In the genomic region with DNA sequence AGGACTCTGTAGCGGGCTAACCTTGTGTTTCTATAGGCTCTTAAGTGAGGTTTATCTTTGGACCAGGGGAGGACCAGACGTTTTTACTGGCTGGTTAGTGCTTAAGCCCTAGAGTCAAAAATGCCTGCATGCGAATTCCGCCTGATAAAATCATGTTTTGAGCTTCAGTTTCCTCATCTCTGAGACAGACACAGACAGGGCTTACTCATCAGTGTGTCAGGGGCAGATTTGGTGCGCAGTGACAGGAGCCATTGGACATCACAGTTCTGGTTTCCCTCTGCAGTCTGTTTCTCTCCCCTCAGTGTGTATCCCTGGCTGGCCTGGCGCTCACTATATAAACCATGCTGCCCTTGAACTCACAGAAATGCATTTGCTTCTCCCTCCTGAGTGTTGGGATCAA, we compare ENCODE assay signal across 27 mouse cellular contexts. TPM values are rescaled to one million over a fixed set of nuclear protein-coding genes. Genes with fewer than 3 reads are reported as not detected.
DNase-seq lines count a peak whose midpoint lies in the region; ATAC-seq and TF ChIP-seq lines count a peak whose summit lies in the region.
"Had no signal": no experiment of that assay in that cellular context is flagged by ENCODE, and none has a peak within 500 bp of the region (broad histone marks: within the 10 kb centered on the region; RNA-seq: fewer than 3 reads in every experiment).

No protein-coding gene starts in this region.

- H3K36me3 ChIP-seq in heart, embryonic 13.5 days: peaks cover 24% of the 10 kb centered on the region
- no peaks in the 10 kb centered on the region for H3K36me3 ChIP-seq in myocyte (ENCODE audit: control insufficient read depth, insufficient read depth)
- peaks cover 2% of the 10 kb centered on the region; the same call in 1 of the 2 replicates for H3K36me3 ChIP-seq in liver, embryonic 11.5 days (ENCODE audit: control insufficient read depth, insufficient read depth, low read length)

- 72% methylated on average over 6 of the region's 6 CpGs for WGBS in heart, embryonic 13.5 days
- WGBS in liver, embryonic 11.5 days: 58% methylated on average over 6 of the region's 6 CpGs

- no peak overlapping the region for H3ac ChIP-seq in myocyte (ENCODE audit: control insufficient read depth, insufficient read length)

- no peaks in the 10 kb centered on the region for H3K27me3 ChIP-seq in heart, embryonic 13.5 days (replicated peaks)
- no peaks in the 10 kb centered on the region for H3K27me3 ChIP-seq in myocyte (ENCODE audit: control insufficient read depth, insufficient read depth, insufficient read length)
- no peaks in the 10 kb centered on the region for H3K27me3 ChIP-seq in liver, embryonic 11.5 days (replicated peaks; ENCODE audit: control insufficient read depth, insufficient read depth, low read length)
- H3K27me3 ChIP-seq: forebrain, embryonic 15.5 days; hindbrain, embryonic 13.5 days; Patski had no signal

- TF ChIP-seq POLR2A in myocyte (IDR thresholded peaks at IDR 0.05; ENCODE audit: insufficient read length, low read depth): no peak

- peak; percentile 69 to 85 for DNase-seq in adrenal gland, adult (ENCODE audit: inconsistent age in 2 of 2, low spot score in 1 of 2)
- DNase-seq in adrenal gland, postnatal 10 days: no peak
- DNase-seq in heart, postnatal 10 days: no peak
- peak; percentile 69 for DNase-seq in 416B (ENCODE audit: low read depth)
- no peak for DNase-seq in lung, postnatal 14 days
- no peak for DNase-seq in liver, embryonic 11.5 days (ENCODE audit: low spot score)
- DNase-seq: cerebellum, adult 9-10 months; heart, adult 11 months; kidney, adult 2 months; left cerebral cortex, postnatal 4 days; liver, postnatal 0 days; thymus, postnatal 14 days had no signal

- no peak overlapping the region for H3K4me3 ChIP-seq in heart, embryonic 13.5 days
- no peak overlapping the region for H3K4me3 ChIP-seq in myocyte
- no peak overlapping the region for H3K4me3 ChIP-seq in liver, embryonic 11.5 days (ENCODE audit: low read depth, low read length)
- H3K4me3 ChIP-seq: forebrain, embryonic 15.5 days; hindbrain, embryonic 13.5 days had no signal

- ATAC-seq in heart, embryonic 13.5 days (ENCODE audit: extremely low read depth, insufficient number of reproducible peaks, low FRiP score, low TSS enrichment): no peak
- no peak for ATAC-seq in liver, embryonic 11.5 days (replicated peaks; ENCODE audit: low FRiP score)
- ATAC-seq: forebrain, embryonic 15.5 days; liver, postnatal 0 days; lung, postnatal 0 days; Patski had no signal

- 0 out of 2 replicates have a peak overlapping the region, but pooled peaks have one; percentile 39 for H3K27ac ChIP-seq in heart, embryonic 13.5 days (replicated peaks)
- H3K27ac ChIP-seq in liver, embryonic 11.5 days (ENCODE audit: low read depth, low read length): no peak overlapping the region
- H3K27ac ChIP-seq: forebrain, embryonic 15.5 days; hindbrain, embryonic 13.5 days; kidney, postnatal 0 days had no signal

- H3K4me1 ChIP-seq in heart, embryonic 13.5 days: peaks cover 34% of the 10 kb centered on the region
- H3K4me1 ChIP-seq in liver, embryonic 11.5 days (replicated peaks; ENCODE audit: control insufficient read depth, insufficient read depth, low read length): peaks cover 22% of the 10 kb centered on the region

- no peaks in the 10 kb centered on the region for H3K9me3 ChIP-seq in heart, embryonic 13.5 days
- no peaks in the 10 kb centered on the region for H3K9me3 ChIP-seq in liver, embryonic 11.5 days (ENCODE audit: control insufficient read depth, low read length)
- H3K9me3 ChIP-seq: forebrain, embryonic 15.5 days; hindbrain, embryonic 13.5 days had no signal

- intact Hi-C loops in heart, postnatal 10 days (cut with DNase I): no loop called here

- H3K4me2 ChIP-seq in heart, embryonic 13.5 days: no peak overlapping the region
- peak overlapping the region; percentile 87 for H3K4me2 ChIP-seq in myocyte (ENCODE audit: low read depth)
- H3K4me2 ChIP-seq in liver, embryonic 11.5 days: no peak overlapping the region
- H3K4me2 ChIP-seq: forebrain, embryonic 15.5 days; heart, embryonic 11.5 days; hindbrain, embryonic 13.5 days had no signal

- H3K79me2 ChIP-seq in myocyte (ENCODE audit: control insufficient read depth, insufficient read depth): peaks cover 8% of the 10 kb centered on the region

- no peak overlapping the region for H3K9ac ChIP-seq in heart, embryonic 13.5 days
- H3K9ac ChIP-seq in liver, embryonic 11.5 days (ENCODE audit: low read depth, low read length): no peak overlapping the region
- H3K9ac ChIP-seq: forebrain, embryonic 15.5 days; hindbrain, embryonic 13.5 days; liver, postnatal 0 days had no signal

TF ChIP-seq in myocyte, 11 proteins besides CTCF, POLR2A, EP300 and RAD21:
- no peak for TF ChIP-seq CEBPB (IDR thresholded peaks at IDR 0.05; ENCODE audit: insufficient read depth, poor library complexity, severe bottlenecking)
- no peak for TF ChIP-seq MYOD1 (IDR thresholded peaks at IDR 0.05; ENCODE audit: control insufficient read depth in 1 of 3, insufficient read length in 2 of 3, low read depth in 2 of 3)
- TF ChIP-seq TCF3 (IDR thresholded peaks at IDR 0.05; ENCODE audit: insufficient read length, low read depth): no peak
- TF ChIP-seq POLR2AphosphoS2 (IDR thresholded peaks at IDR 0.05; ENCODE audit: insufficient read length, low read depth): no peak
- no peak for TF ChIP-seq TCF12 (IDR thresholded peaks at IDR 0.05; ENCODE audit: insufficient read depth, poor library complexity, severe bottlenecking)
- no peak for TF ChIP-seq MYOG (IDR thresholded peaks at IDR 0.05; ENCODE audit: control insufficient read depth in 1 of 3, insufficient read depth in 1 of 3, insufficient read length in 2 of 3, low read depth in 2 of 3)
- TF ChIP-seq USF1 (IDR thresholded peaks at IDR 0.05; ENCODE audit: low read depth): no peak
- no peak for TF ChIP-seq SRF (IDR thresholded peaks at IDR 0.05; ENCODE audit: control insufficient read depth, insufficient read length, low read depth)
- no peak for TF ChIP-seq REST (IDR thresholded peaks at IDR 0.05; ENCODE audit: insufficient read depth, insufficient read length)
- TF ChIP-seq E2F4 (IDR thresholded peaks at IDR 0.05; ENCODE audit: insufficient read depth): no peak
- no peak for TF ChIP-seq MAX (IDR thresholded peaks at IDR 0.05; ENCODE audit: low read depth)

RNA-seq across cellular contexts. Expression of a gene that starts 5.7 kb away (rescaled TPM):
- 10 to 100 TPM; 29.0 to 36.1 TPM for total RNA-seq in adrenal gland, postnatal 10 days (2021)
- polyA plus RNA-seq in heart, embryonic 13.5 days (2015; fragmentation: Nextera tagmentation; extraction: Ambion mirVana): 0.29 and 0.32 TPM in 2 replicates
- total RNA-seq in heart, postnatal 10 days (2021): 10 to 100 TPM; 10.1 to 11.0 TPM
- 0.94 TPM for polyA plus RNA-seq in myocyte (2012; fragmentation: generic; extraction: Trizol)
- 0.21 TPM in 1 of 2 replicates, not detected in the other for polyA plus RNA-seq in liver, embryonic 11.5 days (2014; fragmentation: Nextera tagmentation; extraction: Ambion mirVana)
- total RNA-seq: liver, adult 2 months had no signal

RNA-seq across cellular contexts. Expression of a gene that starts 10.9 kb away (rescaled TPM):
- total RNA-seq in adrenal gland, postnatal 10 days (2021): 100 to 1,000 TPM; 103 to 107 TPM
- polyA plus RNA-seq in heart, embryonic 13.5 days (2015; fragmentation: Nextera tagmentation; extraction: Ambion mirVana): 151 and 166 TPM in 2 replicates
- total RNA-seq in heart, postnatal 10 days (2021): 10 to 100 TPM; 53.2 to 58.2 TPM
- polyA plus RNA-seq in myocyte (2012; fragmentation: generic; extraction: Trizol): 113 TPM
- 266 and 269 TPM in 2 replicates for polyA plus RNA-seq in liver, embryonic 11.5 days (2014; fragmentation: Nextera tagmentation; extraction: Ambion mirVana)

RNA-seq across cellular contexts. Expression of a gene that starts 21.9 kb away (rescaled TPM):
- total RNA-seq in adrenal gland, postnatal 10 days (2021): 1 to 10 TPM in 1 of 2 experiments, under 1 TPM in 1; 0.60 to 1.2 TPM
- polyA plus RNA-seq in heart, embryonic 13.5 days (2015; fragmentation: Nextera tagmentation; extraction: Ambion mirVana): 0.32 and 0.33 TPM in 2 replicates
- total RNA-seq in heart, postnatal 10 days (2021): under 1 TPM; 0.29 to 0.35 TPM
- polyA plus RNA-seq in myocyte (2012; fragmentation: generic; extraction: Trizol): 0.23 TPM
- 0.22 and 0.55 TPM in 2 replicates for polyA plus RNA-seq in liver, embryonic 11.5 days (2014; fragmentation: Nextera tagmentation; extraction: Ambion mirVana)

RNA-seq across cellular contexts. Expression of a gene that starts 26.4 kb away (rescaled TPM):
- 100 to 1,000 TPM; 140 to 147 TPM for total RNA-seq in adrenal gland, postnatal 10 days (2021)
- 79.1 and 86.2 TPM in 2 replicates for polyA plus RNA-seq in heart, embryonic 13.5 days (2015; fragmentation: Nextera tagmentation; extraction: Ambion mirVana)
- 10 to 100 TPM; 61.9 to 71.7 TPM for total RNA-seq in heart, postnatal 10 days (2021)
- polyA plus RNA-seq in myocyte (2012; fragmentation: generic; extraction: Trizol): 82.2 TPM
- 49.1 and 52.2 TPM in 2 replicates for polyA plus RNA-seq in liver, embryonic 11.5 days (2014; fragmentation: Nextera tagmentation; extraction: Ambion mirVana)

RNA-seq across cellular contexts. Expression of a gene that starts 28.3 kb away (rescaled TPM):
- total RNA-seq in adrenal gland, postnatal 10 days (2021): not detected
- polyA plus RNA-seq in heart, embryonic 13.5 days (2015; fragmentation: Nextera tagmentation; extraction: Ambion mirVana): not detected in 2 replicates
- not detected for total RNA-seq in heart, postnatal 10 days (2021)
- polyA plus RNA-seq in myocyte (2012; fragmentation: generic; extraction: Trizol): not detected
- not detected in 2 replicates for polyA plus RNA-seq in liver, embryonic 11.5 days (2014; fragmentation: Nextera tagmentation; extraction: Ambion mirVana)
- total RNA-seq: gastrocnemius, postnatal 14 days; heart, postnatal 25 days; layer of hippocampus, postnatal 10 days; left cerebral cortex, postnatal 4 days; liver, adult 2 months; megakaryocyte-erythroid progenitor cell, adult 5-6 weeks had no signal
- polyA plus RNA-seq: forebrain, embryonic 15.5 days; heart, embryonic 11.5 days; hindbrain, embryonic 13.5 days; kidney, adult 2 months; liver, adult 2 months; liver, postnatal 0 days; lung, postnatal 0 days; neural tube, embryonic 11.5 days; Patski; small intestine, adult 2 months had no signal

Comparison
In these comparisons a context has a peak if more than half of its experiments do, and no peak if none do; other contexts are left out.
1. DNase-seq: peak in adrenal gland, adult (2 of 2) and 416B (single experiment); none in adrenal gland, postnatal 10 days (single experiment), heart, postnatal 10 days (0 of 2), lung, postnatal 14 days (single experiment) and liver, embryonic 11.5 days (single experiment).